Mouse (Mus musculus): Measurements from ENCODE around the gene Otor.

Gene Otor

GRCm38 (mm10) chr2:143131098-143131646 lies 52.9 kb downstream of the Otor start:
- DNase-seq (ENCODE audit: low spot score): peak; percentile 39
